Mouse (Mus musculus) hindbrain, embryonic 16.5 days (tissue): Measurements from ENCODE around the gene Gm3633. TPM values are rescaled to one million over a fixed set of nuclear protein-coding genes. Genes with fewer than 3 reads are reported as not detected.
"Not testable (repeated sequence)": the region's sequence is repeated elsewhere in the genome, so short reads cannot be mapped to it uniquely, and the experiment has no call there.

ENCODE experiments used
- ATAC-seq: fragments of 200-750 bp; cut with Nextera tagmentation; 2 replicates; pipeline ENCODE4 v1.8.0; 2017; ENCODE audit warnings: moderate TSS enrichment, moderate library complexity
- H3K27ac ChIP-seq: fragments of 300-500 bp; sonication (generic); 2 replicates; pipeline ENCODE4 v1.5.1; 2014; ENCODE audit warnings: low read depth, mild to moderate bottlenecking, control low read depth, low read length, moderate library complexity
- H3K27me3 ChIP-seq: fragments of 300-500 bp; sonication (generic); replicated peaks from 2 replicates; pipeline ENCODE4 v1.6.1; 2014; ENCODE audit warnings: low read length; ENCODE audit not compliant: control insufficient read depth, insufficient read depth
- H3K36me3 ChIP-seq: fragments of 300-500 bp; sonication (generic); 2 replicates; pipeline ENCODE4 v1.6.1; 2014; ENCODE audit warnings: mild to moderate bottlenecking, low read length, moderate library complexity, mixed read lengths; ENCODE audit not compliant: control insufficient read depth, insufficient read depth
- H3K4me1 ChIP-seq: fragments of 300-500 bp; sonication (generic); 2 replicates; pipeline ENCODE4 v1.6.1; 2014; ENCODE audit warnings: low read depth, low read length; ENCODE audit not compliant: control insufficient read depth, insufficient read depth
- H3K4me2 ChIP-seq: fragments of 300-500 bp; sonication (generic); 2 replicates; pipeline ENCODE4 v1.6.1; 2014; ENCODE audit warnings: mild to moderate bottlenecking, low read length, control low read depth, moderate library complexity
- H3K4me3 ChIP-seq: fragments of 300-500 bp; sonication (generic); 2 replicates; pipeline ENCODE4 v1.5.1; 2014; ENCODE audit warnings: mild to moderate bottlenecking, low read length, control low read depth, moderate library complexity
- H3K9ac ChIP-seq: fragments of 300-500 bp; sonication (generic); 2 replicates; pipeline ENCODE4 v1.6.1; 2014; ENCODE audit warnings: low read depth, mild to moderate bottlenecking, control low read depth, low read length, moderate library complexity
- H3K9me3 ChIP-seq: fragments of 300-500 bp; sonication (generic); 2 replicates; pipeline ENCODE4 v1.6.1; 2014; ENCODE audit warnings: mild to moderate bottlenecking, low read length, moderate library complexity; ENCODE audit not compliant: control insufficient read depth
- WGBS: fragments of 180-500 bp; shearing (Covaris S2); extraction: QIAGEN DNeasy Blood & Tissue Kit; methylation state at CpG from one replicate; pipeline ENCODE4 v1.1.7; 2014; 5-methylcytosine and 5-hydroxymethylcytosine counted together
- microRNA-seq: library from miRNA; unstranded; fragments of <30 nt; microRNA quantifications from one replicate; pipeline ENCODE4, GENCODE M21; 2017
- polyA plus RNA-seq: library from polyadenylated mRNA; unstranded; fragments of >200 nt; fragmentation: Nextera tagmentation; extraction: Ambion mirVana; gene quantifications from 2 replicates; pipeline ENCODE4 v1.2.1, GENCODE M21; 2015

Gm3633 gene
- not detected in 2 replicates for polyA plus RNA-seq

GRCm38 (mm10) chr14:42641817-42642216 is at the start of gene Gm3633:
TSS of gene Gm3633 (minus strand) at chr14:42641917.
- not testable (repeated sequence) for ATAC-seq, H3K36me3 ChIP-seq, H3K9ac ChIP-seq, H3K9me3 ChIP-seq, H3K27me3 ChIP-seq, H3K4me2 ChIP-seq, H3K4me1 ChIP-seq, H3K4me3 ChIP-seq, H3K27ac ChIP-seq
- WGBS, result no CpG with 5 or more reads among the region's 2 CpGs

GRCm38 (mm10) chr14:42655638-42656037 is 13.9 kb upstream of the Gm3633 start, which contains the start of gene Gm10378:
TSS of gene Gm10378 (plus strand) at chr14:42655938.
- H3K27ac ChIP-seq, H3K9ac ChIP-seq, H3K9me3 ChIP-seq, ATAC-seq, H3K36me3 ChIP-seq, H3K4me2 ChIP-seq, H3K27me3 ChIP-seq, H3K4me1 ChIP-seq, H3K4me3 ChIP-seq: not testable (repeated sequence)
- WGBS, result no CpG with 5 or more reads among the region's 1 CpGs

GRCm38 (mm10) chr14:42599782-42600181 is 41.9 kb downstream of the Gm3633 start, which contains the start of gene Gm17124:
TSS of gene Gm17124 (minus strand) at chr14:42599882.
- H3K27me3 ChIP-seq, H3K4me2 ChIP-seq, H3K36me3 ChIP-seq, H3K9me3 ChIP-seq, H3K4me1 ChIP-seq, H3K4me3 ChIP-seq, ATAC-seq, H3K27ac ChIP-seq, H3K9ac ChIP-seq: not testable (repeated sequence)
- no CpG with 5 or more reads among the region's 3 CpGs for WGBS

Small RNAs within 50 kb of the gene (microRNA-seq; reads per million reads assigned to microRNA genes)
- gene Gm23620 (not detected), gene Gm25228 (not detected)

Other genes starting within 250 kb of the Gm3633 start
- not detected in 2 replicates for gene Gm8005, start 202.2 kb downstream of the Gm3633 start, polyA plus RNA-seq
- not detected in 2 replicates for gene Gm8011, start 178.0 kb downstream of the Gm3633 start, polyA plus RNA-seq
- not detected in 2 replicates for gene Gm8020, start 139.6 kb downstream of the Gm3633 start, polyA plus RNA-seq
- gene Gm8024, start 117.6 kb downstream of the Gm3633 start, polyA plus RNA-seq, result not detected in 2 replicates
- not detected in 2 replicates for gene Gm17124, start 42.0 kb downstream of the Gm3633 start, polyA plus RNA-seq
- not detected in 2 replicates for gene Gm10378, start 14.0 kb upstream of the Gm3633 start, polyA plus RNA-seq
- not detected in 2 replicates for gene Gm3015, start 126.9 kb upstream of the Gm3633 start, polyA plus RNA-seq
- gene Gm10377, start 156.1 kb upstream of the Gm3633 start, polyA plus RNA-seq, result not detected in 2 replicates
- not detected in 2 replicates for gene Gm21977, start 211.6 kb upstream of the Gm3633 start, polyA plus RNA-seq